Mouse (Mus musculus) limb, embryonic 13.5 days (tissue): Measurements from ENCODE around the gene Otop1. TPM values are rescaled to one million over a fixed set of nuclear protein-coding genes. Genes with fewer than 3 reads are reported as not detected.

Source experiments
- polyA plus RNA-seq: library from polyadenylated mRNA; unstranded; fragments of >200 nt; fragmentation: Nextera tagmentation; extraction: Ambion mirVana; gene quantifications from 2 replicates; pipeline ENCODE4 v1.2.1, GENCODE M21; 2015

Otop1 gene
- polyA plus RNA-seq, 1 experiment from 2014 or later = 0.06 TPM

Other genes starting within 250 kb of the Otop1 start
- gene Stx18, start 237.2 kb upstream of the Otop1 start, polyA plus RNA-seq = 64.5 and 69.3 TPM in 2 replicates
- 149 and 155 TPM in 2 replicates for gene Nsg1, start 116.1 kb upstream of the Otop1 start, polyA plus RNA-seq
- 18.4 and 18.7 TPM in 2 replicates for gene Zbtb49, start 55.5 kb upstream of the Otop1 start, polyA plus RNA-seq
- 115 and 118 TPM in 2 replicates for gene Lyar, start 55.5 kb upstream of the Otop1 start, polyA plus RNA-seq
- gene Tmem128, start 15.8 kb upstream of the Otop1 start, polyA plus RNA-seq = 67.2 and 75.3 TPM in 2 replicates
- gene Drd5, start 43.4 kb downstream of the Otop1 start, polyA plus RNA-seq = 0.04 TPM in 1 of 2 replicates, not detected in the other
- 0.28 and 0.32 TPM in 2 replicates for gene Slc2a9, start 227.2 kb downstream of the Otop1 start, polyA plus RNA-seq